Mouse (Mus musculus): ENCODE data around the gene Ctc1. TPM values are rescaled to one million over a fixed set of nuclear protein-coding genes. Genes with fewer than 3 reads are reported as not detected.
"Not testable (repeated sequence)": the region's sequence is repeated elsewhere in the genome, so short reads cannot be mapped to it uniquely, and the experiment has no call there.

Ctc1 gene
- total and polyA plus RNA-seq, 2 experiments from 2014 or later: 18.6 to 40.0 TPM

DNA sequence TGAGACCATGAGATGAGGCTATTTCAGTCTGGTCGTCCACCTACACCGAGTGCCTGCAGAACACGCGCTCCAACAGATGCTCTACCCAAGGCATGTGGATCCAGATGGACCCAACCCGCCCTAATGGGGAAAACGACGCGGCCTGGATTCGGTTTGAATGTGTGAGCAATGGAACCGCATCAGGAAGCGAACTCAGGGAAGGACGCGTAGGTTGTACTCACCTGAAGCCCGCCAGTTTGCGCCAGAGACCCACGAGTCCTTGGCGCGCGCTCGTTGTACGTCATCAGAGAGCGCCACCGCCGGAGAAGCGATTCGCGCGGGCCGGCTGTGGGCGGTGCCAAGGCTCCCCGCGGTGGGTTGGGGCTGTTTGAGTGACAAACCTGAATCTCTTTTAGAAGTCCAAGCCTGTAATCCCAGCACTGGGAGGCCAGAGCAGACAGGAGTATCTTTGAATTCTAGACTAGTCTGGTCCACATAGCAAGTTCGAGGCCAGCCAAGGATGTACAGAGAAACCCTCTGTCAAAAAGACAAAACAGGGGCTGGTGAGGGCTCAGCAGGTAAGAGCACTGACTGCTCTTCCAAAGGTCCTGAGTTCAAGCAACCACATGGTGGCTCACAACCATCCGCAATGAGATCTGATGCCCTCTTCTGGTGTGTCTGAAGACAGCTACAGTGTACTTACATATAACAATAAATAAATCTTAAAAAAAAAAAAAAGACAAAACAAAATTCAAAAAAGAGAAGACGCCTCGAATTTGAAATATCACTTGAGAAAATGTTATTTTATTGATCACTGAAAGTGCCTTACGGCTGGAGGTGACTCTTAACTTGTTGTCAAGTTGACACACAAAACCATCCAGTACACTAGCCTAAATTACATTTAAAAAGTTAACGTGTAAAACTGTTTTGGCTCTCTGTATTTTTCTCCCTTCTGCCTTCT lies 7.3 kb upstream of the Ctc1 start, which contains the start of gene Pfas:
Gene Pfas, minus strand, starts transcription at position 279 of the 940 bp plus-strand sequence.
- H3K27me3 ChIP-seq (ENCODE audit: control insufficient read depth, insufficient read depth, low read length): no peaks in the 10 kb centered on the region
- TF ChIP-seq EP300 (IDR thresholded peaks at IDR 0.05; ENCODE audit: low read depth) (no peak), CTCF (IDR thresholded peaks at IDR 0.05; ENCODE audit: low read depth) (no peak)
- peak within 1 kb of the TSS; percentile 44; the same call in 1 of the 2 replicates for H3K9ac ChIP-seq (replicated peaks; ENCODE audit: low read depth, low read length)
- peak within 1 kb of the TSS; percentile 10 for H3K27ac ChIP-seq (ENCODE audit: low read depth)
- peaks cover 9% of the 10 kb centered on the region; the same call in 1 of the 2 replicates for H3K4me1 ChIP-seq (ENCODE audit: control insufficient read depth, insufficient read depth)
- H3K9me3 ChIP-seq (replicated peaks; ENCODE audit: control insufficient read depth, low read length): no peaks in the 10 kb centered on the region
- WGBS: 9% methylated on average over 38 of the region's 38 CpGs
- H3K4me3 ChIP-seq (ENCODE audit: low read depth, low read length): peak within 1 kb of the TSS; percentile 68
- ATAC-seq (ENCODE audit: insufficient read depth, low read depth) (peak; percentile 65), DNase-seq (ENCODE audit: low spot score) (peak; percentile 90)
- H3K36me3 ChIP-seq (replicated peaks; ENCODE audit: control insufficient read depth, insufficient read depth, low read length): no peaks in the 10 kb centered on the region
- peak within 1 kb of the TSS; percentile 82 for H3K4me2 ChIP-seq (ENCODE audit: low read depth, low read length)

DNA sequence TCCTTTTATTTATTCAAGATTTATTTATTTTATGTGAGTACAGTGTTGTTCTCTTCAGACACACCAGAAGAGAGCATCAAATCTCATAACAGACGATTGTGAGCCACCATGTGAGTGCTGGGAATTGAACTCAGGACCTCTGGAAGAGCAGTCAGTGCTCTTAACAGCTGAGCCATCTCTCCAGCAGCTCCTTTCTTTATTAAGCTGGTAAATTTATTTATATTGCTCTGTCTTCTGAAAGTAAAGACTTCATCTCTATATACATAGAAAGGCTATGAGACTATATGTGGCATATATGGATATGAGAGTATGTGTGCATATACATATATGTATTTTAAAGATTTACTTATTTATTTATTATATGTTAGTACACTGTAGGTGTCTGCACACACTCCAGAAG lies 6.2 kb upstream of the Ctc1 start:
- Histone ChIP-seq H3K9me3 (replicated peaks; ENCODE audit: control insufficient read depth, low read length) (no peaks in the 10 kb centered on the region), H3K4me2 (ENCODE audit: low read depth, low read length) (no peak overlapping the region), H3K27ac (ENCODE audit: low read depth) (no peak overlapping the region), H3K4me3 (ENCODE audit: low read depth, low read length) (no peak overlapping the region), H3K9ac (replicated peaks; ENCODE audit: low read depth, low read length) (no peak overlapping the region), H3K36me3 (replicated peaks; ENCODE audit: control insufficient read depth, insufficient read depth, low read length) (no peaks in the 10 kb centered on the region), H3K27me3 (ENCODE audit: control insufficient read depth, insufficient read depth, low read length) (no peaks in the 10 kb centered on the region), H3K4me1 (ENCODE audit: control insufficient read depth, insufficient read depth) (peaks cover 9% of the 10 kb centered on the region; the same call in 1 of the 2 replicates)
- no peak for TF ChIP-seq CTCF (IDR thresholded peaks at IDR 0.05; ENCODE audit: low read depth)
- no peak for TF ChIP-seq EP300 (IDR thresholded peaks at IDR 0.05; ENCODE audit: low read depth)
- ATAC-seq (ENCODE audit: insufficient read depth, low read depth): no peak
- no peak for DNase-seq (ENCODE audit: low spot score)
- 83% methylated on average over 1 of the region's 1 CpGs for WGBS

DNA sequence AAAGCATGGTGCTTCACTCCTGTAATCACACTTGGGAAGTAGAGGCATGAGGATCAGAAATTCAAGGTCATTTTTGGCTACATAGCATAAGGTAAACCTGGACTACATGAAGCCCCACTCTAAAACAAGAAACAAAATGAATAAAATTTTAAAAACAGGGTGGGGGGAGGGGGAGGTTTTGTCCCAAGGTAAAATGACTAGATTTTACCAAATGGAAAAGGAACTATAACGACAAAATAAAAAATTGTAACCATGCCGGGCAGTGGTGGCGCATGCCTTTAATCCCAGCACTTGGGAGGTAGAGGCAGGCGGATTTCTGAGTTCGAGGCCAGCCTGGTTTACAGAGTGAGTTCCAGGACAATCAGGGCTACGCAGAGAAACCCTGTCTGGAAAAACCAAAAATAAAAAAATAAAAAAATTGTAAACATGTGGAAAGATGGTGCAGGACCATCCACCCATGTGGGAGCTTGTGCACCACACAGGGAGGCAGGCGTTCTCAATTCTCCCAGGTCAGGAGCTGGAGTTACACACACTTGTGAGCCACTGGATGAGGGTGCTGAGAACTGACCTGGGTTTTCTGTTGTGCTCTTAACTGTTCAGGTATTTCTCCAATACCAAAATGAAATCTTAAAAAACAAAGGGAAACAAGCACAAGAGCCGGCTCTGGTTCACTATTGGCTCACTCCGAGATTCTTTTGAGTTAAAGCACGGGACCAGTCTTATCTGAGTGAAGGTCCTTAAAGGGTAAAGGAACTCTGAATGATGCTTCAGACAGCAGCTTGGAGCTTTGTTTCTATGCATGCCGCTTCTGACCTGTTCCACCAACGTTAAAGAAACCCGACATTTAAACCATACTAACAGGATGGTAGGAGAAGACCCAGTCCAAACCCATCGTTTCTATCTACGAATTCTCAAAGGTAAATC lies 5.0 kb upstream of the Ctc1 start:
- H3K4me3 ChIP-seq (ENCODE audit: low read depth, low read length): no peak overlapping the region
- TF ChIP-seq EP300 (IDR thresholded peaks at IDR 0.05; ENCODE audit: low read depth) (no peak), CTCF (IDR thresholded peaks at IDR 0.05; ENCODE audit: low read depth) (no peak)
- WGBS: 75% methylated on average over 15 of the region's 15 CpGs
- peaks cover 13% of the 10 kb centered on the region; the same call in 1 of the 2 replicates for H3K4me1 ChIP-seq (ENCODE audit: control insufficient read depth, insufficient read depth)
- ATAC-seq (ENCODE audit: insufficient read depth, low read depth) (no peak), DNase-seq (ENCODE audit: low spot score) (peak; percentile 14)
- no peaks in the 10 kb centered on the region for H3K36me3 ChIP-seq (replicated peaks; ENCODE audit: control insufficient read depth, insufficient read depth, low read length)
- no peak overlapping the region for H3K4me2 ChIP-seq (ENCODE audit: low read depth, low read length)
- no peak overlapping the region for H3K9ac ChIP-seq (replicated peaks; ENCODE audit: low read depth, low read length)
- no peaks in the 10 kb centered on the region for H3K27me3 ChIP-seq (ENCODE audit: control insufficient read depth, insufficient read depth, low read length)
- H3K9me3 ChIP-seq (replicated peaks; ENCODE audit: control insufficient read depth, low read length): no peaks in the 10 kb centered on the region
- peak overlapping the region; percentile 91 for H3K27ac ChIP-seq (ENCODE audit: low read depth)

DNA sequence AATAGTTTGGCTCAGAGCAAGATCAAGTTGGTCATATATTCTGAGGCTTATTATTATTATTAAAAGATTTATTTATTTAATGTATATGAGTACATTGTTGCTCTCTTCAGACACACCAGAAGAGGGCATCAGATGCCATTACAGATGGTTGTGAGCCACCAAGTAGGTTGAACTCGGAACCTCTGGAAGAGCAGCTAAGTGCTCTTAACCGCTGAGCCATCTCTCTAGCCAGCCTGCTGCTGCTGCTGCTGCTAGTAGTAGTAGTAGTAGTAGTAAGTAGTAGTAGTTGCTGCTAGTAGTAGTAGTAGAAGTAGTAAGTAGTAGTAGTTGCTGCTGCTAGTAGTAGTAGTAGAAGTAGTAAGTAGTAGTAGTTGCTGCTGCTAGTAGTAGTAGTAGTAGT lies 4.3 kb upstream of the Ctc1 start:
- peak overlapping the region; percentile 59 for H3K4me2 ChIP-seq (ENCODE audit: low read depth, low read length)
- not testable (repeated sequence) for H3K9me3 ChIP-seq (replicated peaks; ENCODE audit: control insufficient read depth, low read length); ATAC-seq (ENCODE audit: insufficient read depth, low read depth); H3K36me3 ChIP-seq (replicated peaks; ENCODE audit: control insufficient read depth, insufficient read depth, low read length); H3K9ac ChIP-seq (replicated peaks; ENCODE audit: low read depth, low read length); DNase-seq (ENCODE audit: low spot score); H3K27me3 ChIP-seq (ENCODE audit: control insufficient read depth, insufficient read depth, low read length)
- peak overlapping the region; percentile 35; the same call in 1 of the 2 replicates for H3K4me3 ChIP-seq (ENCODE audit: low read depth, low read length)
- peak overlapping the region; percentile 91 for H3K27ac ChIP-seq (ENCODE audit: low read depth)
- peaks cover 14% of the 10 kb centered on the region; the same call in 1 of the 2 replicates for H3K4me1 ChIP-seq (ENCODE audit: control insufficient read depth, insufficient read depth)
- WGBS: 69% methylated on average over 2 of the region's 2 CpGs

DNA sequence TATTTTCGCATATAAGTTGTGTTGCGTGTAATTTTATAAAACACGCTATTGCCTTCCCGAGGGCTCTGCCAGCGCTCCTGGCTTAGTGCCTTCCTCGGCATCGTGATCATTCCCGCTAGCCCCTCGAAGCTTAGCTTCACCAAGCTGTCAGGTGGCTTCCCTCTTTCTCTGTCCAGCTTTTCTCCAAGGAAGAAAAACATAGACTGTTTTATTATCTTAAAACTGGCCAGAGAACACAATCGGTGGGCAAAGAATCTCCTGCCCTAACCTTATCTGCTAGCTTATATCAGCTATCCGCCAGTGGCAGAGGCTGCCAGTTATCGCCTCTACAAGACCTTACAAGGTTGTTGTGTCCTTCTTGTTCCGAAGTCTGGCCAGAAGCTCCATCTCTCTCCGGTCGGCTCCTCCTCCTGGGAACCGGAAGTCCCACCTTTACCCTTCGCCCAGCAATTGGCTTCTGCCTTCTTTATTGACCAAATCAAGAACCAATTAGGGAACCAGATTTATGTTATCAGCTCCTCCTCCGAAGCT lies 3.6 kb upstream of the Ctc1 start:
- Histone ChIP-seq H3K4me1 (ENCODE audit: control insufficient read depth, insufficient read depth) (peaks cover 21% of the 10 kb centered on the region), H3K4me3 (ENCODE audit: low read depth, low read length) (peak overlapping the region; percentile 35), H3K36me3 (replicated peaks; ENCODE audit: control insufficient read depth, insufficient read depth, low read length) (no peaks in the 10 kb centered on the region), H3K9me3 (replicated peaks; ENCODE audit: control insufficient read depth, low read length) (no peaks in the 10 kb centered on the region), H3K27me3 (ENCODE audit: control insufficient read depth, insufficient read depth, low read length) (no peaks in the 10 kb centered on the region), H3K4me2 (ENCODE audit: low read depth, low read length) (peak overlapping the region; percentile 59), H3K27ac (ENCODE audit: low read depth) (peak overlapping the region; percentile 91), H3K9ac (replicated peaks; ENCODE audit: low read depth, low read length) (peak overlapping the region; percentile 41; the same call in 1 of the 2 replicates)
- DNase-seq (ENCODE audit: low spot score) (peak; percentile 94), ATAC-seq (ENCODE audit: insufficient read depth, low read depth) (peak; percentile 87)
- under 1% methylated on average over 18 of the region's 18 CpGs for WGBS
- TF ChIP-seq CTCF (IDR thresholded peaks at IDR 0.05; ENCODE audit: low read depth): no peak
- 0 out of 2 replicates have a peak, but pooled peaks have one; percentile 48 for TF ChIP-seq EP300 (IDR thresholded peaks at IDR 0.05; ENCODE audit: low read depth)

All from heart, postnatal 0 days (tissue).